Mouse (Mus musculus): ENCODE data around the gene Synpo2. TPM values are rescaled to one million over a fixed set of nuclear protein-coding genes. Genes with fewer than 3 reads are reported as not detected.

Synpo2 gene
- polyA plus RNA-seq, 1 experiment from 2014 or later: 11.5 TPM

DNA sequence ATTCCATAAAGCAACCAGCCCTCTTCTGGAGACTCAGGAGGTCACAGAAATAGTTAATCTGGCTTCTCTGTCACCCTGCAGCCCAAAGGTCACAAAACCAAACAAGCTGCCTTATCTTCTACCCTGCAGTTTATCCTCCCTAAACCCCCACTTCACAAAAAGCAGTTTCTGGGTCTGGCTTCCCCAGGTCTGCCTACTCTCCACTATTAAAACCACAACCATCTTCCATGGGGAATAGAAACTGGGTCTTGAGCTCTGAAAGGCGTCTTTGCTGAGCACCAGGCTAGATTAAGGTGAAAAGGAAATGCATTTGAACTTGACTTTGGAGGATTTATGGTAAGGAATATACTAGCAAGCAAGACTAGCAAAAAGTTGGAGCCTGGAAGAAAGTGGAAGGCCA, 71.8 kb downstream of the Synpo2 start:
- H3K4me3 ChIP-seq (ENCODE audit: low read length): no peak overlapping the region
- no peaks in the 10 kb centered on the region for H3K36me3 ChIP-seq (ENCODE audit: control insufficient read depth, insufficient read depth)
- H3K9ac ChIP-seq (ENCODE audit: low read length): peak overlapping the region; percentile 34; the same call in 1 of the 2 replicates
- H3K4me1 ChIP-seq (ENCODE audit: control insufficient read depth, insufficient read depth, low read length): peaks cover 20% of the 10 kb centered on the region
- ATAC-seq (replicated peaks; ENCODE audit: extremely low read depth, insufficient read depth, low FRiP score): no peak
- H3K27ac ChIP-seq (ENCODE audit: low read length): peak overlapping the region; percentile 44; the same call in 1 of the 2 replicates
- H3K9me3 ChIP-seq (replicated peaks; ENCODE audit: control insufficient read depth, low read length): no peaks in the 10 kb centered on the region
- no peaks in the 10 kb centered on the region for H3K27me3 ChIP-seq (ENCODE audit: control insufficient read depth, insufficient read depth, low read length)
- 41% methylated on average over 1 of the region's 1 CpGs for WGBS
- H3K4me2 ChIP-seq (ENCODE audit: low read depth, low read length): peak overlapping the region; percentile 38

DNA sequence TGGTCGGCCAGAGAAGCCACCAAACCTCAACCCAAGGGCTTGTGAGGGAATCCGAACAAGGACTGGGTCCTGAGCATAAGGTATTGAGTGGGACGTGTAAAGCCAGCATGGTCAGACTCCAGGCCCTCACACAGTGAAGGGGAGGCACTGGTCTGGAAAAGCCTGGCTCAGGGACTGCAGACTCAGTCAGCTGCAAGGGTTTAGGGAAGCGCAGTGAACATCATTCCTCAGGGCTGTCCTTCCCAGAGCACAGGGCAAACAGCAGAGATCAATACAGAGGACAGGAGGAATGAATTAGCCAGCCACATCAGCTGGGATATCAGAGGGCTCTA, 72.8 kb downstream of the Synpo2 start:
- Histone ChIP-seq H3K36me3 (ENCODE audit: control insufficient read depth, insufficient read depth) (no peaks in the 10 kb centered on the region), H3K4me1 (ENCODE audit: control insufficient read depth, insufficient read depth, low read length) (peaks cover 22% of the 10 kb centered on the region), H3K4me2 (ENCODE audit: low read depth, low read length) (no peak overlapping the region), H3K9ac (ENCODE audit: low read length) (no peak overlapping the region), H3K9me3 (replicated peaks; ENCODE audit: control insufficient read depth, low read length) (no peaks in the 10 kb centered on the region), H3K4me3 (ENCODE audit: low read length) (no peak overlapping the region), H3K27ac (ENCODE audit: low read length) (peak overlapping the region; percentile 11; the same call in 1 of the 2 replicates), H3K27me3 (ENCODE audit: control insufficient read depth, insufficient read depth, low read length) (no peaks in the 10 kb centered on the region)
- ATAC-seq (replicated peaks; ENCODE audit: extremely low read depth, insufficient read depth, low FRiP score): no peak
- 51% methylated on average over 4 of the region's 4 CpGs for WGBS

DNA sequence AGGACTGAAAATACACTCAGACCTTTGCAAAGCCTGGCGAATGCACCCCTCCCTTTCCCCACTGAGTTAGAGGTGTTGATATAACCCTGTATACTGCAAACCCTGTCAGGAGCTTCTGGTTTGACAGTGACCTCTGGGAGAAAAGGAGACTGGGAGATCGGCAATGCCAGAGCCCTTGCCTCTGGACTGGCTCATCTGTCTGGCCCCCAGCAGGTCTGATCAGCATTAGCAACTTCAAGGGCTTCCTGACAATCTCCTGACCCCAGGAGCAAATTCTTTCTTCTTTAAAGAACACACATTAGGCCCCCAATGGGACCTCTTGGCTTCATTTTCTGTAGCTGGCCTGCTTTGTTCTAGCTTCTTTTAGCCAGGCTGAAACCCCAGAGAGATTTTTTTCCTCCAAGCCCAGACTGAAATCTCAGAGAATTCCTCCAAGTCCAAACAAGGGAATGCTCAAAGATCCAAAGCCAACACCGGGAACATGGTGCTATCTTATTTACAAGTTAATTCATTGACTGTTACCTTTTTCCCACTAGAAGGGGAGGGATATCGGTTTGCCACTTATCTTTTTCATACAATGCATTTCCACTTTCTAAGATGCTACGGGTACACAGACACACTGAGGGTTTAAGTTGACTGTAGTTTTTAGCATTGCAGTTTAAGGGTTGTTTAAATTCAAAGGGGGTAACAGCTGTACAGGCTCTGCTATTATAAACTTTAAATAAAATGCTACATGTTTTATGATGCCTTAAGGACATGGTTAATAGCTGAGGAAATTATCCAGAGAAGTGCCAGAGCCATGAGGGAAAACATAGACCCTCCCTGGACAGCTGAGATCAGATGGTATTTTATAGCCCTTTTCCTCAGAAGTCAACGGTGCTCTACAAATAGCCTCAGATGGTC, 73.4 kb downstream of the Synpo2 start:
- 30% methylated on average over 6 of the region's 6 CpGs for WGBS
- H3K4me3 ChIP-seq (ENCODE audit: low read length): no peak overlapping the region
- H3K27me3 ChIP-seq (ENCODE audit: control insufficient read depth, insufficient read depth, low read length): no peaks in the 10 kb centered on the region
- no peak for ATAC-seq (replicated peaks; ENCODE audit: extremely low read depth, insufficient read depth, low FRiP score)
- H3K36me3 ChIP-seq (ENCODE audit: control insufficient read depth, insufficient read depth): no peaks in the 10 kb centered on the region
- H3K27ac ChIP-seq (ENCODE audit: low read length): peak overlapping the region; percentile 11; the same call in 1 of the 2 replicates
- H3K9ac ChIP-seq (ENCODE audit: low read length): no peak overlapping the region
- H3K4me2 ChIP-seq (ENCODE audit: low read depth, low read length): no peak overlapping the region
- H3K4me1 ChIP-seq (ENCODE audit: control insufficient read depth, insufficient read depth, low read length): peaks cover 22% of the 10 kb centered on the region
- no peaks in the 10 kb centered on the region for H3K9me3 ChIP-seq (replicated peaks; ENCODE audit: control insufficient read depth, low read length)

DNA sequence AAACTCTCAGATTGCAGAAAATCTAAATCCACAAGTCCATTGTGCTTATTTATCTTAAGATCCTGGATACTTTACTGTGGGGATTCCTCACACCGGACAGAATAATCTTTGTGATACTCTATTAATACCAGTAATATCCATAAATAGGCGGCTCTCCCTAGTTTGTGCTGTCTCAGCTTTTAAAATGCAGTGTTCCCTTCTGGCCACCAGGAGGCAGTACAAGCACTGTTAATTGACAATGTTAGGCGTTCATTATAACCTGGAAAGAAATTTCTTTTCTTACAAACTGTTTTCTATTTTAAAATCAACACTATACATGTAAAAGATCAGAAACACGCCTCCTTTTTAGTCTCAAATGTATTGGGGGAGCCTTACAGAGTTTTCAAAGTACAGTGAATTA, 75.2 kb downstream of the Synpo2 start:
- Histone ChIP-seq H3K9ac (ENCODE audit: low read length) (no peak overlapping the region), H3K27ac (ENCODE audit: low read length) (no peak overlapping the region), H3K4me2 (ENCODE audit: low read depth, low read length) (no peak overlapping the region), H3K36me3 (ENCODE audit: control insufficient read depth, insufficient read depth) (no peaks in the 10 kb centered on the region), H3K4me1 (ENCODE audit: control insufficient read depth, insufficient read depth, low read length) (peaks cover 22% of the 10 kb centered on the region), H3K9me3 (replicated peaks; ENCODE audit: control insufficient read depth, low read length) (no peaks in the 10 kb centered on the region), H3K27me3 (ENCODE audit: control insufficient read depth, insufficient read depth, low read length) (no peaks in the 10 kb centered on the region), H3K4me3 (ENCODE audit: low read length) (no peak overlapping the region)
- 12% methylated on average over 4 of the region's 4 CpGs for WGBS
- no peak for ATAC-seq (replicated peaks; ENCODE audit: extremely low read depth, insufficient read depth, low FRiP score)

GRCm38 (mm10) chr3:123159139-123159824, 76.7 kb downstream of the Synpo2 start:
- H3K4me2 ChIP-seq (ENCODE audit: low read depth, low read length): no peak overlapping the region
- H3K27ac ChIP-seq (ENCODE audit: low read length): no peak overlapping the region
- ATAC-seq (replicated peaks; ENCODE audit: extremely low read depth, insufficient read depth, low FRiP score): peak; percentile 63

GRCm38 (mm10) chr3:123158579-123158978, 77.4 kb downstream of the Synpo2 start:
- Histone ChIP-seq H3K4me2 (ENCODE audit: low read depth, low read length) (no peak overlapping the region), H3K36me3 (ENCODE audit: control insufficient read depth, insufficient read depth) (no peaks in the 10 kb centered on the region), H3K9ac (ENCODE audit: low read length) (no peak overlapping the region), H3K4me1 (ENCODE audit: control insufficient read depth, insufficient read depth, low read length) (peaks cover 14% of the 10 kb centered on the region), H3K27ac (ENCODE audit: low read length) (peak overlapping the region; percentile 62), H3K27me3 (ENCODE audit: control insufficient read depth, insufficient read depth, low read length) (no peaks in the 10 kb centered on the region), H3K9me3 (replicated peaks; ENCODE audit: control insufficient read depth, low read length) (no peaks in the 10 kb centered on the region), H3K4me3 (ENCODE audit: low read length) (no peak overlapping the region)
- 30% methylated on average over 6 of the region's 6 CpGs for WGBS
- peak; percentile 76 for ATAC-seq (replicated peaks; ENCODE audit: extremely low read depth, insufficient read depth, low FRiP score)

More at GRCm38 (mm10) chr3:123159139-123159824, 76.7 kb downstream of the Synpo2 start:
- no peak overlapping the region for H3K9ac ChIP-seq (ENCODE audit: low read length)
- no peaks in the 10 kb centered on the region for H3K36me3 ChIP-seq (ENCODE audit: control insufficient read depth, insufficient read depth)
- peaks cover 17% of the 10 kb centered on the region for H3K4me1 ChIP-seq (ENCODE audit: control insufficient read depth, insufficient read depth, low read length)
- WGBS: 30% methylated on average over 9 of the region's 9 CpGs
- H3K9me3 ChIP-seq (replicated peaks; ENCODE audit: control insufficient read depth, low read length): no peaks in the 10 kb centered on the region
- H3K27me3 ChIP-seq (ENCODE audit: control insufficient read depth, insufficient read depth, low read length): no peaks in the 10 kb centered on the region
- no peak overlapping the region for H3K4me3 ChIP-seq (ENCODE audit: low read length)

- ATAC-seq (replicated peaks; ENCODE audit: extremely low read depth, insufficient read depth, low FRiP score): no peak
- no peak overlapping the region for H3K9ac ChIP-seq (ENCODE audit: low read length)
- H3K27me3 ChIP-seq (ENCODE audit: control insufficient read depth, insufficient read depth, low read length): no peaks in the 10 kb centered on the region
- 77% methylated on average over 8 of the region's 8 CpGs for whole genome bisulfite sequencing
- H3K4me1 ChIP-seq (ENCODE audit: control insufficient read depth, insufficient read depth, low read length): peaks cover 25% of the 10 kb centered on the region
- H3K9me3 ChIP-seq (replicated peaks; ENCODE audit: control insufficient read depth, low read length): no peaks in the 10 kb centered on the region
- H3K4me2 ChIP-seq (ENCODE audit: low read depth, low read length): no peak overlapping the region
- no peak overlapping the region for H3K27ac ChIP-seq (ENCODE audit: low read length)
- no peak overlapping the region for H3K4me3 ChIP-seq (ENCODE audit: low read length)
- H3K36me3 ChIP-seq (ENCODE audit: control insufficient read depth, insufficient read depth): no peaks in the 10 kb centered on the region
Measured at GRCm38 (mm10) chr3:123153337-123153736, 82.6 kb downstream of the Synpo2 start.

- Histone ChIP-seq H3K9me3 (replicated peaks; ENCODE audit: control insufficient read depth, low read length) (no peaks in the 10 kb centered on the region), H3K4me3 (ENCODE audit: low read length) (no peak overlapping the region), H3K27me3 (ENCODE audit: control insufficient read depth, insufficient read depth, low read length) (no peaks in the 10 kb centered on the region), H3K9ac (ENCODE audit: low read length) (no peak overlapping the region), H3K27ac (ENCODE audit: low read length) (no peak overlapping the region), H3K36me3 (ENCODE audit: control insufficient read depth, insufficient read depth) (no peaks in the 10 kb centered on the region), H3K4me1 (ENCODE audit: control insufficient read depth, insufficient read depth, low read length) (peaks cover 24% of the 10 kb centered on the region), H3K4me2 (ENCODE audit: low read depth, low read length) (no peak overlapping the region)
- no peak for ATAC-seq (replicated peaks; ENCODE audit: extremely low read depth, insufficient read depth, low FRiP score)
- WGBS: 79% methylated on average over 5 of the region's 5 CpGs
Measured at GRCm38 (mm10) chr3:123152911-123153310, 83.0 kb downstream of the Synpo2 start.

Data from heart, embryonic 16.5 days (tissue).